Mouse (Mus musculus) ES-Bruce4 (cell line): ENCODE results near the gene Ankrd26. TPM values are rescaled to one million over a fixed set of nuclear protein-coding genes. Genes with fewer than 3 reads are reported as not detected.
"Not testable (repeated sequence)": the region's sequence is repeated elsewhere in the genome, so short reads cannot be mapped to it uniquely, and the experiment has no call there.

Experiments
- H3K27ac ChIP-seq: 2 replicates; pipeline ENCODE4 v1.5.1; 2012; ENCODE audit warnings: low read length, inconsistent platforms; ENCODE audit not compliant: insufficient read depth
- H3K27me3 ChIP-seq: 2 replicates; pipeline ENCODE4 v1.6.1; 2012; ENCODE audit warnings: mild to moderate bottlenecking, low read length, inconsistent platforms; ENCODE audit not compliant: control insufficient read depth, poor library complexity, insufficient read depth, severe bottlenecking
- H3K36me3 ChIP-seq: 2 replicates; pipeline ENCODE4 v1.6.1; 2012; ENCODE audit warnings: inconsistent platforms, mild to moderate bottlenecking, low read length, moderate library complexity; ENCODE audit not compliant: control insufficient read depth, poor library complexity, insufficient read depth, severe bottlenecking
- H3K4me1 ChIP-seq: one replicate; pipeline ENCODE4 v1.8.1; 2011; ENCODE audit warnings: low read length; ENCODE audit not compliant: control insufficient read depth, insufficient read depth
- H3K4me3 ChIP-seq: 2 replicates; pipeline ENCODE4 v1.5.1; 2011; ENCODE audit warnings: low read depth, mild to moderate bottlenecking, low read length
- H3K9ac ChIP-seq: 2 replicates; pipeline ENCODE4 v1.6.1; 2012; ENCODE audit warnings: low read depth, mild to moderate bottlenecking, inconsistent platforms; ENCODE audit not compliant: poor library complexity, severe bottlenecking
- H3K9me3 ChIP-seq: replicated peaks from 2 replicates; pipeline ENCODE4 v1.6.1; 2012; ENCODE audit warnings: mild to moderate bottlenecking, low read length, inconsistent platforms; ENCODE audit not compliant: control insufficient read depth, poor library complexity, insufficient read depth, severe bottlenecking
- CTCF ChIP-seq: IDR thresholded peaks from one replicate; pipeline ENCODE4 v1.8.1; 2011; ENCODE audit warnings: low read depth, low read length
- EP300 ChIP-seq: IDR thresholded peaks from 2 replicates; pipeline ENCODE4 v1.6.1; 2011; ENCODE audit warnings: low read depth, low read length; ENCODE audit not compliant: insufficient read depth
- POLR2A ChIP-seq: IDR thresholded peaks from one replicate; pipeline ENCODE4 v1.8.1; 2011; ENCODE audit warnings: low read length; ENCODE audit not compliant: insufficient read depth
- polyA plus RNA-seq: library from polyadenylated mRNA; stranded (reverse); fragments of >200 nt; gene quantifications from 2 replicates; pipeline ENCODE4 v1.2.4, GENCODE M21; 2011; ENCODE audit warnings: low read depth; ENCODE audit not compliant: missing spikeins, insufficient read depth, insufficient read length

Ankrd26 gene
- polyA plus RNA-seq, 1 experiment, result 10.6 TPM

DNA sequence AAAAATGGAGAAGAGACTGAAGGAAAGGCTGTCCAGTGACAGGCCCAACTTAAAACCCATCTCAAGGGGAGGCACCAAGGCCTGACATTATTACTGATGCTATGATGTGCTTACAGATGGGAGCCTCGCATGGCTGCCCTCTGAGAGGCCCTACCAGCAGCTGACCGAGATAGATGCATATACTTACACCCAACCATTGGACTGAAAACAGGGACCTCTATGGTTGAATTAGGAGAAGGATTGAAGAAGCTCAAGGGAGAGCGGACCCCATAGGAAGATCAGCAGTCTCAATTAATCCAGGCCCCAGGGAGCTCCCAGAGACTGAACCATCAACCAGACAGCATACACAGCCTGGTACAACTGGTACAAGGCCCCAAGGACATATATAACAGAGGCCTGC, 5.8 kb upstream of the Ankrd26 start:
- Histone ChIP-seq H3K36me3 (no peaks in the 10 kb centered on the region), H3K4me1 (no peaks in the 10 kb centered on the region), H3K9me3 (peaks cover 10% of the 10 kb centered on the region), H3K27me3 (no peaks in the 10 kb centered on the region), H3K9ac (no peak overlapping the region), H3K27ac (no peak overlapping the region), H3K4me3 (no peak overlapping the region)
- no peak for TF ChIP-seq CTCF
- TF ChIP-seq EP300, result no peak
- TF ChIP-seq POLR2A, result no peak

DNA sequence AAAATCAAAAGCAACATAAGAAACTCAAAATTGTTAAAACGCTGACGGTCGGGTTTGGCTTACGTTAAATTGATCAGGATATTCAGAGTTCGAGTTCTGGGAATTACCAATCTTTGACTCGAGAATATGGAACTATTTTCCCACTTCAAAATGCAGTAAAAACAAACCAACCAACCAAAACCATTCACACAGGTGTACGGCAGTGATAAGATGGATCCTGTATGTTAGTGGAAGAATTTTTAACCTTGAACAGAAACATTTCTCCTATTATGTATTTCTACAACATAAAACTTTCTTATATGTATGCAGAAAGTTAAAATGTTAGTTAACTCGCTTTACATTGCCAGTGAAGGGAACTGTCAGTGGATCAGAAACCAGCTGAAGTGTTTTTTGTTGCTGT, 801 bp downstream of the Ankrd26 start:
- Histone ChIP-seq H3K27me3 (no peaks in the 10 kb centered on the region), H3K9me3 (no peaks in the 10 kb centered on the region), H3K9ac (peak overlapping the region; percentile 28), H3K4me1 (no peaks in the 10 kb centered on the region), H3K4me3 (no peak overlapping the region), H3K36me3 (peaks cover 5% of the 10 kb centered on the region; the same call in 1 of the 2 replicates), H3K27ac (no peak overlapping the region)
- TF ChIP-seq CTCF (no peak), EP300 (no peak), POLR2A (no peak)

DNA sequence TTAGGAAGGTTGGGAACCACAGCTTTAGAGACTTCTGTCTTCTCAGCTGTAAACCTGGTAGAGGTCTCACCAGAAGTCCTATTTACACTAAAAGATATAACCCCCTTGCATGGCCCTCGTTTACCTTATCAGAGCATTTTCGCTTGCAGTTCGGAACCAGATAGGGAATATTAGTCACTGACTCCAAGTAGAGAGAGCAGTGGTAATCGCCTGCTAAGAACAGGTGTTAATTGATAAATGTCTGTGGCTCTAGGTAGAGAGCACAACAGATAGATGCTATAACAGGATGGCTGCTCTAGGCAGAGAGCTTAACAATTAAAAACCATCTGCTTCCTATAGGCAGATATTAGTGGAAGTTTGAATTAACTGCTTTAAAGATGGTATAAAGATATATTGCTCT, 23.4 kb downstream of the Ankrd26 start:
- TF ChIP-seq CTCF, result no peak
- no peak for TF ChIP-seq POLR2A
- TF ChIP-seq EP300, result no peak
- no peaks in the 10 kb centered on the region for H3K27me3 ChIP-seq
- H3K4me1 ChIP-seq, result no peaks in the 10 kb centered on the region
- H3K9ac ChIP-seq, result no peak overlapping the region
- no peak overlapping the region for H3K27ac ChIP-seq
- no peaks in the 10 kb centered on the region for H3K9me3 ChIP-seq
- no peak overlapping the region for H3K4me3 ChIP-seq
- H3K36me3 ChIP-seq, result no peaks in the 10 kb centered on the region; the same call in 1 of the 2 replicates

DNA sequence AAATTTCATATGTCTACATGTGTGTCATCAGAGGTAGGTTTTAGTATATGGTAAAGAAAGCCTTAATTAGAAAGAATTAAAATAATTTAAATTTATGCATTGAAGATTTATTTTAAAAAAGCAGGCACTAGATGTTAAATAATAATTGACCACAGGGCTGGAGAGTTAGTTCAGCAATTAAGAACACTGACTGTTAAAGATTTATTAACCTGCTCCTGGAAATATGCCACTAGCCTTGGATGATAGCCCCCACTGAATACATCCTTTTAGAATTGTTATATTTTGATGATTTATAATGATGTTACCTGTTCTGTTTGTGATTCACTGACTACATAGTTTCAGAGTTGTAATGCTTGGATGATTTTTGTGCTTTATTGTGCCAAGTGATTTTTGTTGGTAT, 24.8 kb downstream of the Ankrd26 start:
- H3K27ac ChIP-seq, H3K4me1 ChIP-seq, H3K9ac ChIP-seq, H3K9me3 ChIP-seq, H3K36me3 ChIP-seq, H3K27me3 ChIP-seq, H3K4me3 ChIP-seq: not testable (repeated sequence)

DNA sequence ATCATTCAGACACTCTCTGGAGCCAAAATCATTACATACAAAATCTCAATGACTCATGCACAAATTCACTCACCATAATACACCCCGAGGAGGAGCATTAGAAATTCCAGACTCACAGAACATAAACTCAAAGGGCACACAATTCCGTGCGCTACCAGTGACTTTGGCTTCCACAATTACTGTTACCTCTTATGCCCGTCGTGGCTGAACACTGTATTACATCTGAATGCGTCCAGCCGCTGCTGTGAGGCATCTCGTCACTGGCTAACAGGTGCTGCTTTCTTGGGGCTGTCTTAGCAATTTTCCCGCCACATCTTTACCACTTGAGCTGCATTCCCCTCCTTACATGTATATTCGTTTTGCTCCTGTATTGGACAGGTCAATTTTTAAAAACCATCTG, 26.7 kb downstream of the Ankrd26 start:
- H3K4me1 ChIP-seq, result no peaks in the 10 kb centered on the region
- TF ChIP-seq EP300 (no peak), POLR2A (no peak), CTCF (no peak)
- H3K9ac ChIP-seq, result no peak overlapping the region
- H3K27ac ChIP-seq, result no peak overlapping the region
- H3K36me3 ChIP-seq, result no peaks in the 10 kb centered on the region
- H3K9me3 ChIP-seq, result no peaks in the 10 kb centered on the region
- no peak overlapping the region for H3K4me3 ChIP-seq
- H3K27me3 ChIP-seq, result no peaks in the 10 kb centered on the region

DNA sequence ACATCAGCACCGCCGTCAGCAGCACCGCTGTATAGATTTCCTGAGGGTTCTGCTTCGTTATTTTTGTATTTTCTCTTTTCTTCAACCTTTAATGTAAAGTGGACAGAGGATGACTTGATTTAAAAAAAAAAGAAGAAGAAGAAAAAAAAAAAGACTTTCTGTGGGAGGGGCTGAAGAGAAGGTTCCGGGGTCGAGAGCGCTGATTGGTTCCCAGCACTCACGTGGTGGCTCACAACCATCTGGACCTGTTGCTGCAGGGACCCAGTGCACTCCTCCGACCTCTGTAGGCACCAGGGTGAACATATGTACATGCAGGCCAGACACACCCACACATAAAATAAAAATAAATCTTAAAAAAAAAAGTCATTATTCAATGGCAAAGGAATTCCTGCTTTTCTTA, 28.6 kb downstream of the Ankrd26 start:
- no peaks in the 10 kb centered on the region for H3K27me3 ChIP-seq
- no peaks in the 10 kb centered on the region for H3K9me3 ChIP-seq
- no peak overlapping the region for H3K4me3 ChIP-seq
- no peaks in the 10 kb centered on the region for H3K4me1 ChIP-seq
- TF ChIP-seq POLR2A, result no peak
- no peak for TF ChIP-seq CTCF
- TF ChIP-seq EP300, result no peak
- no peak overlapping the region for H3K27ac ChIP-seq
- H3K36me3 ChIP-seq, result no peaks in the 10 kb centered on the region
- no peak overlapping the region for H3K9ac ChIP-seq

DNA sequence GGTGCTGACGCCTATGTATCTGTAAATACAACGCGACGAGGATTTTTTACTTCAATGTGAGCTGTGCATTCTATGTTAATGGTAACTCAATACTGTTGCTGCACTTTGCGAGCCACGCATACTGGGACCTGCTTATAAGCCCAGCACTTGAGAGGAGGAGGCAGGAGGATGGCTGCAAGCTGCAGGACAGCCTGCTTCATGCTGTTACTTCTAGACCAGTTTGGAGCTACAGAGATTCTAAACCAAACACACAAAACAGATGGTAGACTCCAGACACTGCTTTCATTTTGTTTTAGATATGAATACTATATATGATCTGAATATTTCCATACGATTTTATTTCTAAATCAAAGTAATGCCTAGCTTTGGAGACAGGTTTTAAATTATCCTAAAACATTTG, 41.4 kb downstream of the Ankrd26 start:
- no peak overlapping the region for H3K27ac ChIP-seq
- no peaks in the 10 kb centered on the region for H3K9me3 ChIP-seq
- TF ChIP-seq EP300, result no peak
- no peak for TF ChIP-seq POLR2A
- TF ChIP-seq CTCF, result no peak
- no peak overlapping the region for H3K4me3 ChIP-seq
- H3K36me3 ChIP-seq, result peaks cover 12% of the 10 kb centered on the region
- no peak overlapping the region for H3K9ac ChIP-seq
- H3K4me1 ChIP-seq, result no peaks in the 10 kb centered on the region
- H3K27me3 ChIP-seq, result no peaks in the 10 kb centered on the region
